Comparison of ENCODE assay signal across 32 mouse cellular contexts in the genomic region with DNA sequence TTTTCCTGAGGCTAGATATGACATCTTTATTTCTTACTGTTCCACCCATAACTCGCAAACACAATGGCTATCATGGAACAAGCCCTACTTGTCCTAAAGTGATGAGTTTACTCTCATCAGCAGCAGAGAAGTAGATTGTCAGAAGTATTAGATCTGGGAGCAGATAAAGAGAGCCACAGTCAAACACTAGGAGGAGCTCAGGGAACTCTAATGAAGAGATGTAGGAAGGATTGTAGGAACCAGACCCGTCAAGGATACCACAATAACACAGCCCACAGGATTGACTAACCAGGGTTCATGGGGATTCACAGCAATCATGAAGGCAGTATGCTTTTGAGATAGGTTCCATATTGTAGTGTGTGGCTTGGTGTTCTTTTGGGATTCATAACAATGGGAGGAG.
DNase-seq lines count a peak whose midpoint lies in the region; ATAC-seq and TF ChIP-seq lines count a peak whose summit lies in the region.
"Had no signal": no experiment of that assay in that cellular context is flagged by ENCODE, and none has a peak within 500 bp of the region (broad histone marks: within the 10 kb centered on the region; RNA-seq: fewer than 3 reads in every experiment).

No protein-coding gene starts in this region.

- no peak overlapping the region for H3K4me3 ChIP-seq in hindbrain, postnatal 0 days (ENCODE audit: low read length)
- H3K4me3 ChIP-seq in hindbrain, embryonic 14.5 days (replicated peaks; ENCODE audit: low read length): no peak overlapping the region
- H3K4me3 ChIP-seq in left cerebral cortex, adult 2 months: no peak overlapping the region
- no peak overlapping the region for H3K4me3 ChIP-seq in stomach, postnatal 0 days (ENCODE audit: low read depth, low read length)
- H3K4me3 ChIP-seq: forebrain, embryonic 13.5 days; hindbrain, embryonic 10.5 days; intestine, embryonic 15.5 days; liver, embryonic 12.5 days; megakaryocyte, embryonic 14.5 days; midbrain, embryonic 13.5 days; neural tube, embryonic 15.5 days had no signal

- intact Hi-C loops in left cerebral cortex, adult 2 months (cut with DNase I): no loop called here

- no peaks in the 10 kb centered on the region for H3K27me3 ChIP-seq in hindbrain, postnatal 0 days (ENCODE audit: insufficient read depth, low read length)
- no peaks in the 10 kb centered on the region for H3K27me3 ChIP-seq in hindbrain, embryonic 14.5 days (ENCODE audit: control insufficient read depth, insufficient read depth, low read length)
- H3K27me3 ChIP-seq in stomach, postnatal 0 days (ENCODE audit: control insufficient read depth, insufficient read depth, low read length): no peaks in the 10 kb centered on the region
- H3K27me3 ChIP-seq: forebrain, embryonic 13.5 days; intestine, embryonic 15.5 days; liver, embryonic 12.5 days; megakaryocyte, embryonic 14.5 days; midbrain, embryonic 13.5 days; neural tube, embryonic 15.5 days had no signal

- TF ChIP-seq CTCF in hindbrain, postnatal 0 days (IDR thresholded peaks at IDR 0.05; ENCODE audit: low read depth): peak; percentile 39
- TF ChIP-seq CTCF in left cerebral cortex, adult 2 months (IDR thresholded peaks at IDR 0.05): peak; percentile 31
- peak; percentile 10; the same call in 1 of the 2 replicates for TF ChIP-seq CTCF in stomach, postnatal 0 days (IDR thresholded peaks at IDR 0.05; ENCODE audit: low read depth)

- ATAC-seq in hindbrain, postnatal 0 days: no peak
- no peak for ATAC-seq in hindbrain, embryonic 14.5 days (ENCODE audit: low FRiP score)
- ATAC-seq in stomach, postnatal 0 days (ENCODE audit: low FRiP score, low TSS enrichment): no peak
- ATAC-seq: activated CD4-positive, CD25-positive, alpha-beta regulatory T cell, adult 4 months; CD4-positive, CD25-positive, alpha-beta regulatory T cell, adult 4 months; forebrain, embryonic 13.5 days; hindbrain, embryonic 16.5 days; intestine, embryonic 15.5 days; liver, embryonic 12.5 days; liver, postnatal 0 days; midbrain, embryonic 13.5 days had no signal

- TF ChIP-seq EP300 in stomach, postnatal 0 days (optimal IDR thresholded peaks at IDR 0.05): no peak

- no peaks in the 10 kb centered on the region for H3K36me3 ChIP-seq in hindbrain, postnatal 0 days (ENCODE audit: insufficient read depth, low read length)
- H3K36me3 ChIP-seq in hindbrain, embryonic 14.5 days (replicated peaks; ENCODE audit: control insufficient read depth, insufficient read depth): no peaks in the 10 kb centered on the region
- H3K36me3 ChIP-seq in stomach, postnatal 0 days (ENCODE audit: control insufficient read depth, insufficient read depth, low read length): no peaks in the 10 kb centered on the region
- H3K36me3 ChIP-seq: hindbrain, embryonic 10.5 days; intestine, embryonic 15.5 days; liver, embryonic 12.5 days; midbrain, embryonic 13.5 days; neural tube, embryonic 15.5 days had no signal

- no peak overlapping the region for H3K27ac ChIP-seq in hindbrain, postnatal 0 days
- no peak overlapping the region for H3K27ac ChIP-seq in hindbrain, embryonic 14.5 days
- H3K27ac ChIP-seq in left cerebral cortex, adult 2 months: no peak overlapping the region
- no peak overlapping the region for H3K27ac ChIP-seq in stomach, postnatal 0 days (replicated peaks)
- H3K27ac ChIP-seq: forebrain, embryonic 13.5 days; hindbrain, embryonic 10.5 days; intestine, embryonic 15.5 days; liver, embryonic 12.5 days; midbrain, embryonic 13.5 days; neural tube, embryonic 15.5 days had no signal

- H3K4me2 ChIP-seq in hindbrain, postnatal 0 days (ENCODE audit: low read depth, low read length): no peak overlapping the region
- H3K4me2 ChIP-seq in hindbrain, embryonic 14.5 days (replicated peaks): no peak overlapping the region
- no peak overlapping the region for H3K4me2 ChIP-seq in stomach, postnatal 0 days (replicated peaks; ENCODE audit: low read depth)
- H3K4me2 ChIP-seq: forebrain, embryonic 13.5 days; intestine, embryonic 15.5 days; liver, embryonic 12.5 days; midbrain, embryonic 13.5 days; neural tube, embryonic 15.5 days had no signal

- H3K4me1 ChIP-seq in hindbrain, postnatal 0 days (ENCODE audit: insufficient read depth, low read length): no peaks in the 10 kb centered on the region
- H3K4me1 ChIP-seq in hindbrain, embryonic 14.5 days (replicated peaks; ENCODE audit: control insufficient read depth, insufficient read depth, low read length): no peaks in the 10 kb centered on the region
- no peaks in the 10 kb centered on the region for H3K4me1 ChIP-seq in stomach, postnatal 0 days (replicated peaks; ENCODE audit: control insufficient read depth, insufficient read depth)
- H3K4me1 ChIP-seq: forebrain, embryonic 13.5 days; hindbrain, embryonic 10.5 days; intestine, embryonic 15.5 days; liver, embryonic 12.5 days; megakaryocyte, embryonic 14.5 days; midbrain, embryonic 13.5 days; neural tube, embryonic 15.5 days had no signal

- 68% methylated on average over 2 of the region's 2 CpGs for WGBS in hindbrain, postnatal 0 days
- 78% methylated on average over 2 of the region's 2 CpGs for WGBS in hindbrain, embryonic 14.5 days
- WGBS in stomach, postnatal 0 days: 79% methylated on average over 2 of the region's 2 CpGs

- H3K9ac ChIP-seq in hindbrain, postnatal 0 days (replicated peaks; ENCODE audit: low read length): no peak overlapping the region
- H3K9ac ChIP-seq in hindbrain, embryonic 14.5 days: no peak overlapping the region
- H3K9ac ChIP-seq in stomach, postnatal 0 days (ENCODE audit: low read length): no peak overlapping the region
- H3K9ac ChIP-seq: forebrain, embryonic 13.5 days; intestine, embryonic 15.5 days; liver, embryonic 12.5 days; liver, postnatal 0 days; midbrain, embryonic 13.5 days; neural tube, embryonic 15.5 days had no signal

- no peaks in the 10 kb centered on the region for H3K9me3 ChIP-seq in hindbrain, postnatal 0 days (ENCODE audit: low read length)
- H3K9me3 ChIP-seq in hindbrain, embryonic 14.5 days (ENCODE audit: control insufficient read depth, low read length): no peaks in the 10 kb centered on the region
- H3K9me3 ChIP-seq in stomach, postnatal 0 days (ENCODE audit: control insufficient read depth, low read length): no peaks in the 10 kb centered on the region
- H3K9me3 ChIP-seq: forebrain, embryonic 13.5 days; hindbrain, embryonic 10.5 days; intestine, embryonic 15.5 days; liver, embryonic 12.5 days; megakaryocyte, embryonic 14.5 days; midbrain, embryonic 13.5 days; neural tube, embryonic 15.5 days had no signal

- no peak for DNase-seq in hindbrain, postnatal 0 days (ENCODE audit: low spot score)
- DNase-seq in hindbrain, embryonic 14.5 days (ENCODE audit: low spot score): no peak
- DNase-seq in left cerebral cortex, adult 2 months (ENCODE audit: extremely low spot score in 1 of 2, low spot score in 2 of 2): no peak
- no peak for DNase-seq in left cerebral cortex, adult 8-10 months (ENCODE audit: low spot score in 2 of 2)
- peak; percentile 5 for DNase-seq in ES-CJ7 (ENCODE audit: low read depth, low spot score)
- DNase-seq in stomach, postnatal 0 days (ENCODE audit: low spot score): no peak
- no peak for DNase-seq in thymus, postnatal 10 days (ENCODE audit: low spot score in 2 of 2)
- DNase-seq: adrenal gland, adult 8-10 months; cerebellum, adult 11 months; cerebellum, adult 9-10 months; cerebellum, postnatal 36 days; gastrocnemius, postnatal 10 days; heart, postnatal 14 days; kidney, adult 2 months; kidney, postnatal 10 days; left cerebral cortex, postnatal 4 days; liver, postnatal 0 days; lung, postnatal 36 days; right cerebral cortex, adult 18-20 months; spleen, adult 18-20 months; thymus, adult 2 months; thymus, postnatal 4 days had no signal
